Mouse (Mus musculus): Measurements from ENCODE around the gene Defb15.
"Not testable (repeated sequence)": the region's sequence is repeated elsewhere in the genome, so short reads cannot be mapped to it uniquely, and the experiment has no call there.

DNA sequence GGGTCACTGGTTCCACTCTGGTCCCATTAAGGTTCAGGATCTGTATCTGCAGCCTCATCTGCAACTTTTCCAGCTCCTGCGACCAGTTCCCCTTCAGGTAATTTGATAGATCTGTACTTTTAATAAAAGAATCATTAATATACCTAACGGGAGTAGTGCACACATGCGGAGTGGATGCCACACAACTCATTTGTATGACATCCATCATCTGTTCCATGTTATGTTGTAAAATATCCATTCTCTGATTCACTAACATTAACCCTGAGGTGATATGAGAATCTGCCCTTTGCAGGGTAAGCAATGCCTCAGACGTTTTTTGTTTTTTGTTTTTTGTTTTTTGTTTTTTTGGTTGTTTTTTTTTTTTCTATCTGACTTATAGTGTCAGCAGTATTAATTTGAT is 5.5 kb upstream of the Defb15 start, which contains the start of gene Defb35:
- TF ChIP-seq EP300 (IDR thresholded peaks at IDR 0.05; ENCODE audit: insufficient read depth, low read depth, low read length); CTCF (IDR thresholded peaks at IDR 0.05; ENCODE audit: low read depth, low read length); POLR2A (IDR thresholded peaks at IDR 0.05; ENCODE audit: insufficient read depth, low read length): not testable (repeated sequence)

All from ES-Bruce4 (cell line).